Mouse (Mus musculus) stomach, postnatal 0 days (tissue): ENCODE results near the gene Ano10. TPM values are rescaled to one million over a fixed set of nuclear protein-coding genes. Genes with fewer than 3 reads are reported as not detected.
A peak's percentile ranks its signal among the peaks of the same experiment; 100 is the strongest.

Source experiments
- ATAC-seq: fragments of 200-750 bp; cut with Nextera tagmentation; 2 replicates; pipeline ENCODE4 v1.8.0; 2017; ENCODE audit not compliant: low FRiP score, low TSS enrichment
- DNase-seq: peaks from one replicate; pipeline ENCODE4 v3.0.0-alpha.2; 2016; ENCODE audit warnings: low spot score
- H3K27ac ChIP-seq: fragments of 300-500 bp; sonication (generic); replicated peaks from 2 replicates; pipeline ENCODE4 v1.5.1; 2014; ENCODE audit warnings: mild to moderate bottlenecking, control low read depth
- H3K27me3 ChIP-seq: fragments of 300-500 bp; sonication (generic); 2 replicates; pipeline ENCODE4 v1.6.1; 2014; ENCODE audit warnings: low read length; ENCODE audit not compliant: control insufficient read depth, insufficient read depth
- H3K36me3 ChIP-seq: fragments of 300-500 bp; sonication (generic); 2 replicates; pipeline ENCODE4 v1.6.1; 2014; ENCODE audit warnings: low read length, mixed read lengths; ENCODE audit not compliant: control insufficient read depth, insufficient read depth
- H3K4me1 ChIP-seq: fragments of 300-500 bp; sonication (generic); replicated peaks from 2 replicates; pipeline ENCODE4 v1.6.1; 2014; ENCODE audit warnings: antibody characterized with exemption; ENCODE audit not compliant: control insufficient read depth, insufficient read depth
- H3K4me2 ChIP-seq: fragments of 300-500 bp; sonication (generic); replicated peaks from 2 replicates; pipeline ENCODE4 v1.6.1; 2014; ENCODE audit warnings: low read depth, mild to moderate bottlenecking, control low read depth, moderate library complexity
- H3K4me3 ChIP-seq: fragments of 300-500 bp; sonication (generic); 2 replicates; pipeline ENCODE4 v1.5.1; 2014; ENCODE audit warnings: low read depth, low read length, control low read depth
- H3K9ac ChIP-seq: fragments of 300-500 bp; sonication (generic); 2 replicates; pipeline ENCODE4 v1.6.1; 2014; ENCODE audit warnings: mild to moderate bottlenecking, low read length, control low read depth, mixed read lengths
- H3K9me3 ChIP-seq: fragments of 300-500 bp; sonication (generic); 2 replicates; pipeline ENCODE4 v1.6.1; 2016; ENCODE audit warnings: low read length; ENCODE audit not compliant: control insufficient read depth
- CTCF ChIP-seq: IDR thresholded peaks from 2 replicates; pipeline ENCODE4 v1.5.1; 2016; ENCODE audit warnings: antibody characterized with exemption, low read depth, mild to moderate bottlenecking, moderate library complexity
- EP300 ChIP-seq: optimal IDR thresholded peaks from 2 replicates; pipeline ENCODE3; 2016; ENCODE audit warnings: antibody characterized with exemption
- WGBS: fragments of 180-500 bp; shearing (Covaris S2); extraction: QIAGEN DNeasy Blood & Tissue Kit; methylation state at CpG from one replicate; pipeline ENCODE4 v1.1.7; 2014; 5-methylcytosine and 5-hydroxymethylcytosine counted together
- polyA plus RNA-seq: library from polyadenylated mRNA; unstranded; fragments of >200 nt; fragmentation: Nextera tagmentation; extraction: Ambion mirVana; gene quantifications from 2 replicates; pipeline ENCODE4 v1.2.1, GENCODE M21; 2015

Gene Ano10
- polyA plus RNA-seq, 1 experiment from 2014 or later: 30.8 TPM

GRCm38 (mm10) chr9:122183074-122183473, 111.1 kb downstream of the Ano10 start:
- Histone ChIP-seq H3K27me3 (no peaks in the 10 kb centered on the region), H3K4me3 (no peak overlapping the region), H3K27ac (no peak overlapping the region; the same call in 1 of the 2 replicates), H3K9me3 (no peaks in the 10 kb centered on the region), H3K4me1 (0 out of 2 replicates have a peak, but pooled peaks cover 7% of the 10 kb centered on the region), H3K4me2 (no peak overlapping the region), H3K9ac (no peak overlapping the region), H3K36me3 (no peaks in the 10 kb centered on the region)
- ATAC-seq (no peak), DNase-seq (no peak)
- WGBS: 62% methylated on average over 4 of the region's 4 CpGs
- no peak for TF ChIP-seq EP300
- TF ChIP-seq CTCF: no peak

GRCm38 (mm10) chr9:122180105-122180504, 114.1 kb downstream of the Ano10 start:
- DNase-seq: no peak
- Histone ChIP-seq H3K27ac (no peak overlapping the region), H3K36me3 (peaks cover 5% of the 10 kb centered on the region), H3K4me2 (no peak overlapping the region), H3K9me3 (no peaks in the 10 kb centered on the region), H3K9ac (no peak overlapping the region), H3K4me1 (0 out of 2 replicates have a peak, but pooled peaks cover 7% of the 10 kb centered on the region), H3K4me3 (no peak overlapping the region), H3K27me3 (no peaks in the 10 kb centered on the region)
- TF ChIP-seq CTCF (no peak), EP300 (no peak)
- no peak for ATAC-seq
- WGBS: 76% methylated on average over 3 of the region's 3 CpGs

DNA sequence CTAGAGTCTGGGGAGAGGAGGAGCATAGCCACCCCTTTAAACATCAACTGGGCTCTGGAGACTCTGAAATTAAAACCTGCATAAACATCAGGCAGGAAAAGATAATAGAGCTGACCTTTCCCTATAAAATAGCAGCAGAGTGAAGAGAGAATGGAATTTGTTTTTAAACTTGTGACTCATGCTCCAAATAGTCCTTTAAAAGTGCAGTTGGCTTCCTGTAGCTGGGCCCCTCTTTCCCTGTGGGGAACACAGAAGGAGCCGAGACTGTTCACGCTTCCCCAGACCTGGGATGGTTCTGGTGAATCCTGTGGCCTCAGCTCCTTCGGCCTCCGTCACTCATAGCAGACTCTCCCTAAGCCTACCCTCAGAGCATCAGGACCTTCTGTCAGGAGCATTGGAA, 115.8 kb downstream of the Ano10 start:
- no peaks in the 10 kb centered on the region for H3K9me3 ChIP-seq
- TF ChIP-seq EP300: no peak
- TF ChIP-seq CTCF: no peak
- H3K9ac ChIP-seq: no peak overlapping the region
- no peak overlapping the region for H3K4me3 ChIP-seq
- WGBS: 30% methylated on average over 4 of the region's 4 CpGs
- H3K4me2 ChIP-seq: no peak overlapping the region
- peak; percentile 25; the same call in 1 of the 2 replicates for ATAC-seq
- DNase-seq: no peak
- 0 out of 2 replicates have a peak, but pooled peaks cover 7% of the 10 kb centered on the region for H3K4me1 ChIP-seq
- H3K36me3 ChIP-seq: peaks cover 5% of the 10 kb centered on the region
- H3K27ac ChIP-seq: peak overlapping the region; percentile 67
- no peaks in the 10 kb centered on the region for H3K27me3 ChIP-seq

GRCm38 (mm10) chr9:122177256-122178220, 116.7 kb downstream of the Ano10 start:
- 59% methylated on average over 7 of the region's 7 CpGs for WGBS
- Histone ChIP-seq H3K4me1 (0 out of 2 replicates have a peak, but pooled peaks cover 7% of the 10 kb centered on the region), H3K9ac (no peak overlapping the region), H3K27ac (peak overlapping the region; percentile 61), H3K4me3 (no peak overlapping the region), H3K27me3 (no peaks in the 10 kb centered on the region), H3K9me3 (no peaks in the 10 kb centered on the region), H3K36me3 (peaks cover 5% of the 10 kb centered on the region), H3K4me2 (no peak overlapping the region)
- TF ChIP-seq EP300: no peak
- no peak for TF ChIP-seq CTCF
- DNase-seq (no peak), ATAC-seq (no peak)

- no peak for DNase-seq
- no peak overlapping the region for H3K9ac ChIP-seq
- no peaks in the 10 kb centered on the region for H3K27me3 ChIP-seq
- 81% methylated on average over 6 of the region's 6 CpGs for WGBS
- ATAC-seq: no peak
- H3K9me3 ChIP-seq: no peaks in the 10 kb centered on the region
- H3K4me1 ChIP-seq: 0 out of 2 replicates have a peak, but pooled peaks cover 7% of the 10 kb centered on the region
- TF ChIP-seq EP300: no peak
- no peak for TF ChIP-seq CTCF
- no peak overlapping the region for H3K27ac ChIP-seq
- no peak overlapping the region for H3K4me3 ChIP-seq
- no peak overlapping the region for H3K4me2 ChIP-seq
- H3K36me3 ChIP-seq: peaks cover 10% of the 10 kb centered on the region
Observed at GRCm38 (mm10) chr9:122174723-122175122, 119.5 kb downstream of the Ano10 start.
